Mouse (Mus musculus) mesoderm, embryonic 11.5 days (tissue): ENCODE results near the gene Tlr4.
A peak's percentile ranks its signal among the peaks of the same experiment; 100 is the strongest.

Experiments
- DNase-seq: peaks from one replicate; pipeline ENCODE4 v3.0.0-alpha.2; 2012; ENCODE audit warnings: low read depth, low spot score

Gene Tlr4

DNA sequence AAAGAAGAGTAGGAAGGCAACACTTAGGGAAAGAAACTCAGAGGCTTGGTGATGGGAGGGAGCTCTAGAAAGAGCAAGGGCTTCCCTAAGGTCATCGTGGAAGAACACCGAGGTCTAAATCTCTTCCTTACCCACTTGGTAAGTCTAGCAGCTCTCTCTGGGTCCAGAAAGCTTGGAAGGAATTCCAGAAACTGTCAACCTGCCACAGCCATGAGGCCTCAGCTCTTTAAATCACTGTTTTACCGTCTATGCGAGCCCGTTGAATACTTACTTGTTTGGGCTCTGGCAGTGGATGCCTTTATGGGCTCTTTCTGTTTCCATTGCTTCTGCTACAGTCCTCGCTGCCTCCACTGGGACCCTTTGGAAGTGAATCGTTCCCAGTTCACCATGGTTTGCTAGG is 67.6 kb downstream of the Tlr4 start:
- no peak for DNase-seq

DNA sequence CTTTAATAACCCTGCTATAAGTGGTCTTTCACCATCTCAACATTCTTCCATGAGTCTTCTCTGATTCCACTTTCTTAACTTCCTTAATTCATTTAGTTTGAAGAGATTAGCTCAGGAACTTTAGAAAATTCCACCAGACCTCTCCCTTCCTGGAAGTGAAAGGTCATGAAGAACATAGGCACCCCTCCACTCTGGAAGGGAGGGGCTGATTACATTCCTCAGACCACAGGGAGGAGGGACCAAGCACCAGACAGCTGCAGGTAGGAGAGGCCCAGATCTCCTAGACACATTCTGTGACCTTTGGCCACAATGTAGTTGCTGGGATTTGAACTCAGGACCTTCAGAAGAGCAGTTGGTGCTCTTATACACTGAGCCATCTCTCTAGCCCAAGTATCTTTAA is 72.7 kb downstream of the Tlr4 start:
- DNase-seq: no peak

DNA sequence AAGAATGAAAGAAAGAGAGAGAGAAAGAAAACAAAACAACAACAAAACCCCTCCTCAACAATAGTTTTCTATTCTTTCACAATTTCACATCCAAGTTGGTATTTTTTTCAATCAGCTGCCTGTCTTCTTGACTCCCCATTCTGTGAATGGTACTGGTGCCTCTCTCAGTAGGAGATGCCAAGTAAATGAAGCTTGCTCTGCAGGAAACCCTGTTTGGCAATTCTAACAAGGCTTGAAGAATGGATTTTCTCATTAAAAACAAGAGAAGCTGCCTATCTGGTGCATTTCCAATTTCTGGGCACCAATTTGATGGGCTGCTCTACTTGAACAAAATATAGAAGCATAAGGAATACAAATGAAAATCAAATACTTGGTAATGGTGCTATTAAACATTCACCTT is 74.1 kb downstream of the Tlr4 start:
- DNase-seq: no peak

DNA sequence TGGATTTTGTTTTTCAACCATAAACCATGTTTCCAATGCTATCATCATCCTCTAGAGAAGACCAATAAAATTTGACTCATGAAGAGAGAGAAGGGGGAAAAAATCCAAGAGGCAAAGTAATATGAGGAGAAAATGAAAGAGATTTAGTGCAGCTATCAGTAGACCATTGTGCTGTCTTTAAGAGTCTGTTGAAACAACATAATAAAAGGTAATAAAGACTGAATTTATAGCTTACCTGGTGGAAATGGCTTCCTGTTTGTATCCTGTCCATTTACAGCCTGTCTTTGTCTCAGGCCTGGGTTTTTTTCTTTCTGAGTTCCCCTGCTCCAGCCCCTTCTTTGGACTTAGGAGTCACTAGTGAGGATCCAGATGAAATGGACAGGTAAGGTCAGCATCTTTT is 81.0 kb downstream of the Tlr4 start:
- DNase-seq: no peak

DNA sequence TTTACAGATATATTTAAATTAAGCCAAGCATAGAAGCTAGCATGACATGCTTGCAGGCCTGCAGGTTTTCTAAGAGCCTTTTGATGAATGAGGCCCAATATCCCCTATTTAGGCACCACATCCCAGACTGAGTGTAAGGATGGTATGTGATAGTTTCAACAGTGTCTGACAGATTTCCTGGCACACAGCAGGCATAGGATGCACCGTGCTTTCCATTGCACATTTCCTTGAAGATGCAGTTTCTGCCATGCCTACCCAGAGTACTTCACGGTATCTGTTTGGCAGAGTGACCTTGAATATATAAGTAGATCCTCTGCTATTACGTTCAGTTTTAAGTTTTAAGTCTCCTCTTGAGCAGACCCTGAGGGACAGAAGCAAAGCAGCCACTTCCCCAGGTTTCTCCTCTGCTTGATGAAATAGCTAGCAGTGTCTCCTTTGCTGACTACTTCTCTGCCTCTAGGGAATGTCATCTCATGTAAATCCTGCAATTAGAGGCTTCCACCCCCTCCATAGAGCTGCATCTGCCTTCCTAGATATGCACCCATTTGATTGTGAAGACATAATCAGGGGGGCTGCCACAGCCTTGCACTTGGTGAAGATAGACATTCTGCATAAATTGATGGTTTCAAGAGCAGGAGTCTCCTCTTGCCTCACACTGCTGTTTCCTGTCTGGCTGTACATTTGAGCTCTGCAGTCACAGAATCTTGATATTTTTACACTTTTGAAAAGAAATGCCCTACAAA is 92.4 kb downstream of the Tlr4 start:
- DNase-seq: no peak

DNA sequence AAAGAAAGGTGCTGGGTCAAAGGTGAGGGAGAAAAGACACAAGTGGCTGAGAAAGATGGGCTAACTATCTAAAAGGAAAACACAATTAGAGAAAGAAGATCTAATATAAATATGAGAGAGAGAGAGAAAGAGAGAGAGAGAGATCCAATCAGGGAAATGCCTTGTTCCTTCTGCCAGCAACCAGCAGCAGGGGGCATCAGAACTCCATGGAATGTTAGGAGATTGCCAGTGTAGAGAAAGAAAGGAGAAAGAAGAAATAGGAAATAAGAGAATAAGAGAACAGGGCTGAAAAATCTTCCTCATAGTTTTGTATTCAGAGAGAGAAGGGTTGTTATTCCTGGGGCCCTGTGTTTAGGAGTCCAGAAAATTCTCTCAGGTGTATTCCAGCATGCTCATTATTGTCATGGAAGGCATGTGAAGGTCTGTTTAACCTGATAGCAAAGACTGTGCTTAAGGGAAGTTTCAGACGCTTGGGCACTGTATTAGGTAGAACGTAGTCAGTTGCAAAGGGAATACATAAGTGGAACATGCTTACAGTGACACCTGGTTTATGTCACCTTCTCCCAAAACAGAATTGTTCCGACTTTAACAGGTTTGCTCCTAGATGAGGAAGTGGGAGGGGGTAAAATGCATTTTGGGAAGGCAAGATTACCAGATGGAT is 96.4 kb downstream of the Tlr4 start:
- peak; percentile 47 for DNase-seq

DNA sequence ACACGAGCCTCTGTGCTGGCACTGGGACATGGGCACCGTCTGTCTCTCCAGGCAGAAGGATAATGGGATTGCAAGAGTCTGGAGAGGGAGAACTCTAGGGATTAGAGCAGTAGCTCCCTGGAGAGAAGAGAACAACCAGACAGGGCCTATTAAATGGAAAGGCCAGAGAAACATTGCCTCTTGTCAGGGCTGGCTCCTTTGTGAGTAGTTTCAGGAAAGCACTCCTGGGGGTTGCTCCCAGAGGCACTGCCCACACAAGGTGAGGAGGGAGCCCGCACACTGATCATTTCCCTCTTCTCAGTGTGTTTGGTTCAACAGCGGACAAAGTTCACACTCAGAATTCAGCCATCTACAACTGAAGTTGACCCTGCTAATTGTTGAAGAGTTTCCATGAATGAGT is 98.7 kb downstream of the Tlr4 start:
- no peak for DNase-seq

DNA sequence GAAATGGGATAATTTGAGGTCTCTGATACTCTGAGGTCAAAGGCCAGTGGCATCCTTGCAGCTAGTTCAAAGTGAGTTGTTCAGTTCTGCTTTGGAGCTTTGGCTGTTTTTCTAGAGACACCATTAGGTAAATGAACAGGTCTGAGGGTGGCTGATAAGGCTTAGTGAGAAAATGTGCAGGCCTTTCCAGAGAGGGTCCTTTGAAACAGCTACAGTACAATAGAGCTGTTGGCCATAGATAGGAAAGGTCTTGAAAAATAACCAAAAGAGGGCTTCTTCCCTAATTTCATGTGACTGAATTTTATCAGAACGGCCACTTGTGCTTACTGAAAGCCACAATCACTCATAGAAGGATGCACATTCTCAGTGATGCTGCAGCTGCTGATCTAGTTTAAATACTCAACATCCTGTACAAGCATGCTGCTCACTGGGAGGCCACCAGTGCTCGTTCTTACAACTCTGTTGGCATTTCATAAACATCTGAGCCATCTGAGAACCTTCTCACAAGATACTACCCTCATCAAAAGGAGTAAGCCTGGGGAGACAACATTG is 100.2 kb downstream of the Tlr4 start:
- no peak for DNase-seq

DNA sequence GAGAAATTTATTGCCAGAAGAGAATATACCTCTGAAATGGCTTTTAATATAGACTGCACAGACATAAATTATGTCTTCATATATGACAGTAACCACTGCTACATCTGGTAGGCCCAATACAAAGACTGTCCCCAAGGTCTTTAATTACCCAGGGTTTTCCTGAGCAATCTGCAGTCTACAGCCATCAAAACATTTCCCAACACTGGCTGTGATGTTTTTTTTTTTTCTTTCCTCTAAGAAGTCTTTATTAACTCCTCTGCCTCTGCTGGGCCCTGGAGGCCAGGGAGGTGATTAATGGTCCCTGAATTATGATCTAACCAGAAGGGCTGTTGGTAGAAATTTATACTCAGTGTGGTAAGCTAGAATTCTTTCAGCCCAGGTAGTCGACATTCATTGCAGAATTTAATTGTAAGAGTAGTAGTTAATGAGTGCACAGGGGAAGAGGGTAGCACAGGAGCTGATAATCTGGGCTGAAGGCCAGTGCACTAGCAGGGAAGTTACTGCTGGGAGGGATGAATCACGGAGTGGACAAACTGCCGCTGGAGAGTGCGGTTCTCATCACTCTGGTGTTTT is 111.2 kb downstream of the Tlr4 start:
- peak; percentile 41 for DNase-seq

DNA sequence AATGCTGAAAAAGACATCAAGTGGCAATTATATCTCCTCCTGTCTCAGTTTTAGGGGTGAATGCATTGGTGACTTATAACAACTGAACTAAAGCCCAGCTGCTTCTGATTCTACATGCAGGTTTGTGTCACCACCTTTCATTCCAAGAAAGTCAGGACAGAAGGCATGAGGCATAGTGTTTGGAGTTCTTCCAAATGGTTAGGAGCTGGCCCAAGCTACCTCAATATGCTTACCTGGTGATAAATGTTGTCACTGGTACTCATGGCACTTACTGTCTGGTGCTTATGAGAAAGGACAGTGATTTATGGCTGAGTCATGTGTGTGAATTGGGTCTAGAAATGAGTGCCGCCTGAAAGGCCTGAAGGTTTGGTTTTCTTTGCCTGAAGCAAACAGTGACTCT is 114.5 kb downstream of the Tlr4 start:
- DNase-seq: no peak

DNA sequence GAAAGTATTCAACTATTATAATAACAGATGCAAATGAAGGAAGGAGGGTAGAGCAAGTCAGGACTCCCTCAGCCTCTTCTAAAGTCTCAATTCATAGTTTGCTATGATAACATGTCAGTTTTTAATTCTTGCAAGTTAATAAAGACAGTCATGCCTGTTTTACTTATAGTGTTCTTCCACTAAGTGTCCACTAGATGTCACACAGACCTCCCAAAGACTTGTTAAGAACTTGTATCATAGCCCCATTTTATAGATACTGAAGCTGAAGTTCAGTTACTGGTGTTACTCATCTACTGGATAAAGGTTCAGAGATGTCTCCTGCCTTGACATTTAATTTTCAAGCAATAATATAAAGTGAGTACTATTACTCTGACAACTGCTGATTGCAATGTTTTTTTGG is 116.3 kb downstream of the Tlr4 start:
- DNase-seq: no peak

DNA sequence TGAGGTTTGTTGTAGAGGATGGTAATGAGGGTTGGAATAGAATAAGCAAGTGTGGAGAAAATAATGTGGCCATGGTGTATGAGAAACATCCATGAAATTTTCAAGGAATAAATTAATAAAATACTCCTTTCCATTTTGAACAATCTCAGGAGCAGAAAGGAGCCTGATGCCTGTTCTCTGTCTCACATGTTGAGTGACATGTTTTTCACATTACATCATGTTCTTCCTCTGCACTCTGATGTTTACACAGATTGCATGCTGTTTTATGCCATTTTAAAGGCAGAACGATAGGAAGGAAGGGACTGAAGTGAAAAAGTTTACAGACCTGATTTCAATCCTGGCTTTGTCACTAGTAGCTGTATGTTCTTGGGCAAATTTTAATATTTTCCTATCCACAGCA is 120.3 kb downstream of the Tlr4 start:
- DNase-seq: no peak

DNA sequence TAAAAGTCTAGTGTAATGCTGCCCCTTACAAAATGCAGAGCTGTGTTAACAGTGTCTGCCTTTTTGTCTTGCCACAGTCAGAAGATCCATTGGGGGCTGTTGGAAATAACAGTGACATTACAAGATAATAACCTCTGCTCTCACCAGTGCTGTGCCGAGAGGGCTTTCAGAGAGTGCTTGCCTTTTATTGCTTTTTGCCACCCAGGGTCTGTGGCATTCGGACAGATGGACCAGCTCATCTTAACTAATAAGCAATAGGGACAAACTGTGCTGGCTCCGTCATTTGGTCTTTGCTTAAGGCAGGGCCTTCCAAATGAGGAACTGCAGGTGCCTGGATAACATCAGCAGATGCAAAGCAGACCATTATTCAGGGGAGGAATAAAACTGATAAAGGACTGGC is 147.5 kb downstream of the Tlr4 start:
- DNase-seq: no peak
